Mouse (Mus musculus) hindbrain, embryonic 12.5 days (tissue): ENCODE data around the gene Timm17a. TPM values are rescaled to one million over a fixed set of nuclear protein-coding genes. Genes with fewer than 3 reads are reported as not detected.

ENCODE experiments used
- polyA plus RNA-seq: library from polyadenylated mRNA; unstranded; fragments of >200 nt; fragmentation: Nextera tagmentation; extraction: Ambion mirVana; gene quantifications from 2 replicates; pipeline ENCODE4 v1.2.1, GENCODE M21; 2016

Gene Timm17a
- polyA plus RNA-seq, 1 experiment from 2014 or later: 141 TPM

Other genes with a start within 250 kb of the Timm17a start
- 0.70 and 0.90 TPM in 2 replicates for gene Lgr6, start 208.5 kb downstream of the Timm17a start, polyA plus RNA-seq
- 1.2 TPM in 2 replicates for gene Ptpn7, start 181.1 kb downstream of the Timm17a start, polyA plus RNA-seq
- 171 and 183 TPM in 2 replicates for gene Arl8a, start 167.0 kb downstream of the Timm17a start, polyA plus RNA-seq
- 0.10 and 0.12 TPM in 2 replicates for gene Gpr37l1, start 146.1 kb downstream of the Timm17a start, polyA plus RNA-seq
- gene Elf3, start 55.2 kb downstream of the Timm17a start, polyA plus RNA-seq: 1.3 and 1.6 TPM in 2 replicates
- gene Rnpep, start 29.7 kb downstream of the Timm17a start, polyA plus RNA-seq: 95.6 and 101 TPM in 2 replicates
- gene Lmod1, start 11.0 kb upstream of the Timm17a start, polyA plus RNA-seq: 0.44 and 0.94 TPM in 2 replicates
- 64.1 and 69.8 TPM in 2 replicates for gene Shisa4, start 61.5 kb upstream of the Timm17a start, polyA plus RNA-seq
- 164 and 183 TPM in 2 replicates for gene Ipo9, start 116.7 kb upstream of the Timm17a start, polyA plus RNA-seq